Mouse (Mus musculus) cerebellum, postnatal 4 days (tissue): Measurements from ENCODE around the gene Tmem259.

Experiments used
- DNase-seq, 2 experiments: peaks; one replicate each; pipeline ENCODE4 v3.0.0; 2022; ENCODE audit warnings: low spot score in 2 of 2, mixed read lengths in 1 of 2

Gene Tmem259

GRCm38 (mm10) chr10:79984195-79984816 lies at the start of gene Tmem259:
Gene Tmem259, minus strand, starts transcription at chr10:79984330.
- peak in 1 of 2 experiments; percentile 81 for DNase-seq

- no peak for DNase-seq
Measured at GRCm38 (mm10) chr10:80032799-80033480, 48.8 kb upstream of the Tmem259 start.

GRCm38 (mm10) chr10:80030736-80031135 lies 46.6 kb upstream of the Tmem259 start:
- DNase-seq = no peak

GRCm38 (mm10) chr10:80030191-80030590 lies 46.1 kb upstream of the Tmem259 start:
- DNase-seq = no peak

GRCm38 (mm10) chr10:80028521-80028846 lies 44.4 kb upstream of the Tmem259 start:
- no peak for DNase-seq

- DNase-seq = no peak
Measured at GRCm38 (mm10) chr10:80027681-80028520, 43.8 kb upstream of the Tmem259 start.

GRCm38 (mm10) chr10:80025889-80026288 lies 41.8 kb upstream of the Tmem259 start:
- DNase-seq = no peak

- DNase-seq = no peak
Measured at GRCm38 (mm10) chr10:80025463-80025862, 41.3 kb upstream of the Tmem259 start.

GRCm38 (mm10) chr10:80025044-80025347 lies 40.9 kb upstream of the Tmem259 start:
- no peak for DNase-seq

- DNase-seq = no peak
Measured at GRCm38 (mm10) chr10:80024229-80025043, 40.3 kb upstream of the Tmem259 start.

- DNase-seq = no peak
Measured at GRCm38 (mm10) chr10:80023758-80024157, 39.6 kb upstream of the Tmem259 start.

GRCm38 (mm10) chr10:80022806-80023205 lies 38.7 kb upstream of the Tmem259 start:
- DNase-seq = no peak

- no peak for DNase-seq
Measured at GRCm38 (mm10) chr10:80022164-80022563, 38.0 kb upstream of the Tmem259 start.

GRCm38 (mm10) chr10:80021320-80021641 lies 37.2 kb upstream of the Tmem259 start:
- DNase-seq = no peak

GRCm38 (mm10) chr10:80020603-80021319 lies 36.6 kb upstream of the Tmem259 start:
- no peak for DNase-seq

- DNase-seq = no peak
Measured at GRCm38 (mm10) chr10:80020191-80020590, 36.1 kb upstream of the Tmem259 start.

GRCm38 (mm10) chr10:80019471-80020131 lies 35.5 kb upstream of the Tmem259 start:
- DNase-seq = no peak

- no peak for DNase-seq
Measured at GRCm38 (mm10) chr10:80018739-80019297, 34.7 kb upstream of the Tmem259 start.

GRCm38 (mm10) chr10:80017771-80018170 lies 33.6 kb upstream of the Tmem259 start:
- DNase-seq = no peak

GRCm38 (mm10) chr10:80017361-80017760 lies 33.2 kb upstream of the Tmem259 start:
- no peak for DNase-seq

GRCm38 (mm10) chr10:80016931-80017330 lies 32.8 kb upstream of the Tmem259 start:
- no peak for DNase-seq
